Mouse (Mus musculus) CH12.LX (cell line): ENCODE data around the gene Cdadc1. TPM values are rescaled to one million over a fixed set of nuclear protein-coding genes. Genes with fewer than 3 reads are reported as not detected.

Experiments
- DNase-seq: peaks from one replicate; pipeline ENCODE4 v3.0.0-alpha.2; 2013; ENCODE audit errors: extremely low read depth
- H3K27ac ChIP-seq: 2 replicates; pipeline ENCODE4 v1.5.1; 2012; ENCODE audit warnings: low read depth, mild to moderate bottlenecking, control low read depth, moderate library complexity; ENCODE audit not compliant: insufficient read depth
- H3K27me3 ChIP-seq: replicated peaks from 2 replicates; pipeline ENCODE3; 2012; ENCODE audit warnings: inconsistent platforms
- H3K36me3 ChIP-seq, 2 experiments: replicated peaks in 1 of 2; 2 replicates each; pipeline versions ENCODE3 to v1.6.1; 2012; ENCODE audit warnings: inconsistent platforms in 1 of 2, low read length in 1 of 2, mild to moderate bottlenecking in 1 of 2, mixed read lengths in 1 of 2, moderate library complexity in 1 of 2; ENCODE audit not compliant: control insufficient read depth in 1 of 2, insufficient read depth in 1 of 2
- H3K4me1 ChIP-seq, 2 experiments: 2 replicates each; pipeline ENCODE4 v1.6.1; 2012; ENCODE audit warnings: inconsistent platforms in 1 of 2, moderate library complexity in 1 of 2; ENCODE audit not compliant: insufficient read depth in 2 of 2, control insufficient read depth in 1 of 2
- H3K4me2 ChIP-seq: 2 replicates; pipeline ENCODE4 v1.6.1; 2012; ENCODE audit warnings: low read depth, mild to moderate bottlenecking, control low read depth; ENCODE audit not compliant: poor library complexity, insufficient read depth, severe bottlenecking
- H3K4me3 ChIP-seq, 3 experiments: fragments of 150-350 bp in 1 of 3; sonication (generic) in 1 of 3; replicated peaks in 1 of 3; 2 replicates each; pipeline versions ENCODE3 to v1.5.1; 2011 to 2012; ENCODE audit warnings: low read depth in 2 of 3, low read length in 2 of 3, mild to moderate bottlenecking in 2 of 3, moderate library complexity in 2 of 3, control low read depth in 1 of 3, improper control_type of control experiment in 1 of 3, inconsistent platforms in 1 of 3, mixed read lengths in 1 of 3; ENCODE audit not compliant: poor library complexity in 1 of 3
- H3K79me2 ChIP-seq: replicated peaks from 2 replicates; pipeline ENCODE4 v1.6.1; 2012; ENCODE audit warnings: mild to moderate bottlenecking, moderate library complexity; ENCODE audit not compliant: control insufficient read depth, poor library complexity, insufficient read depth, severe bottlenecking; ENCODE audit errors: extremely low read depth
- H3K9ac ChIP-seq: 2 replicates; pipeline ENCODE4 v1.6.1; 2012; ENCODE audit warnings: low read depth, mild to moderate bottlenecking, control low read depth, moderate library complexity; ENCODE audit not compliant: insufficient read depth
- H3K9me3 ChIP-seq: replicated peaks from 2 replicates; pipeline ENCODE3; 2012; ENCODE audit warnings: low read length, inconsistent platforms, mixed read lengths
- BHLHE40 ChIP-seq: IDR thresholded peaks from 2 replicates; pipeline ENCODE4 v1.6.1; 2011; ENCODE audit warnings: mild to moderate bottlenecking, low read depth, low read length, improper control_type of control experiment
- CHD1 ChIP-seq: IDR thresholded peaks from 2 replicates; pipeline ENCODE4 v1.6.1; 2012; ENCODE audit warnings: low read depth, low read length, improper control_type of control experiment, inconsistent platforms
- CHD2 ChIP-seq: IDR thresholded peaks from 2 replicates; pipeline ENCODE4 v1.6.1; 2011; ENCODE audit warnings: low read length, improper control_type of control experiment
- CTCF ChIP-seq, 2 experiments: IDR thresholded peaks in 1 of 2; conservative IDR thresholded peaks in 1 of 2; 2 replicates each; pipeline ENCODE4 v1.5.1; 2011 to 2012; ENCODE audit warnings: low read depth in 2 of 2, low read length in 2 of 2, improper control_type of control experiment in 1 of 2, inconsistent platforms in 1 of 2, mild to moderate bottlenecking in 1 of 2, moderate library complexity in 1 of 2
- E2F4 ChIP-seq: IDR thresholded peaks from 2 replicates; pipeline ENCODE4 v1.6.1; 2011; ENCODE audit warnings: low read depth, low read length, improper control_type of control experiment; ENCODE audit not compliant: insufficient replicate concordance
- GABPA ChIP-seq: IDR thresholded peaks from 2 replicates; pipeline ENCODE4 v1.6.1; 2012; ENCODE audit warnings: low read depth, low read length, improper control_type of control experiment, inconsistent platforms; ENCODE audit not compliant: insufficient replicate concordance
- IRF4 ChIP-seq: IDR thresholded peaks from 2 replicates; pipeline ENCODE4 v1.6.1; 2014; ENCODE audit warnings: low read depth, mild to moderate bottlenecking, inconsistent platforms, low read length, improper control_type of control experiment
- KAT2A ChIP-seq: IDR thresholded peaks from 2 replicates; pipeline ENCODE4 v1.6.1; 2012; ENCODE audit warnings: low read length, improper control_type of control experiment, inconsistent platforms; ENCODE audit not compliant: insufficient replicate concordance
- MAZ ChIP-seq: IDR thresholded peaks from 2 replicates; pipeline ENCODE4 v1.6.1; 2012; ENCODE audit warnings: low read depth, mild to moderate bottlenecking, inconsistent platforms, low read length, improper control_type of control experiment, moderate library complexity
- MXI1 ChIP-seq: IDR thresholded peaks from 2 replicates; pipeline ENCODE4 v1.6.1; 2011; ENCODE audit warnings: mild to moderate bottlenecking, low read depth, low read length, improper control_type of control experiment
- MYC ChIP-seq: IDR thresholded peaks from 2 replicates; pipeline ENCODE4 v1.6.1; 2011; ENCODE audit warnings: low read depth, mild to moderate bottlenecking, improper control_type of control experiment, low read length
- NELFE ChIP-seq: IDR thresholded peaks from 2 replicates; pipeline ENCODE4 v1.6.1; 2011; ENCODE audit warnings: low read depth, low read length, improper control_type of control experiment
- PAX5 ChIP-seq: IDR thresholded peaks from 2 replicates; pipeline ENCODE4 v1.6.1; 2012; ENCODE audit warnings: low read length, inconsistent platforms, mixed read lengths
- SIN3A ChIP-seq: IDR thresholded peaks from 2 replicates; pipeline ENCODE4 v1.6.1; 2012; ENCODE audit warnings: low read length, improper control_type of control experiment, inconsistent platforms
- TBP ChIP-seq: conservative IDR thresholded peaks from 2 replicates; pipeline ENCODE4 v1.6.1; 2011; ENCODE audit warnings: low read depth, low read length, improper control_type of control experiment
- USF1 ChIP-seq: IDR thresholded peaks from 2 replicates; pipeline ENCODE4 v1.6.1; 2014; ENCODE audit warnings: low read depth, mild to moderate bottlenecking, inconsistent platforms, low read length, improper control_type of control experiment
- ZC3H11A ChIP-seq: IDR thresholded peaks from 2 replicates; pipeline ENCODE4 v1.6.1; 2012; ENCODE audit warnings: low read depth, mild to moderate bottlenecking, inconsistent platforms, low read length, improper control_type of control experiment
- ZKSCAN1 ChIP-seq: IDR thresholded peaks from 2 replicates; pipeline ENCODE4 v1.6.1; 2012; ENCODE audit warnings: low read depth, inconsistent platforms, low read length, improper control_type of control experiment, borderline replicate concordance
- dilution Hi-C: fragments of 300-500 bp; cut with MboI; formaldehyde crosslinking; loops from 2 replicates; pipeline ENCODE4 v1.14.3; 2020; ENCODE audit warnings: low sequenced_read_pairs; ENCODE audit not compliant: extremely low pct_unique_long_range_greater_than_20kb, extremely low pct_ligation_motif_present
- in situ Hi-C: fragments of 300-500 bp; cut with MboI; formaldehyde crosslinking; loops from 3 replicates; pipeline ENCODE4 v1.14.3; 2019; ENCODE audit warnings: low sequenced_read_pairs, low pct_ligation_motif_present, low pct_unique_long_range_greater_than_20kb, mixed read lengths
- polyA plus RNA-seq: library from polyadenylated mRNA; unstranded; fragments of >175 nt; gene quantifications from 2 replicates; pipeline ENCODE4 v1.2.1, GENCODE M21; 2012; ENCODE audit warnings: low read depth; ENCODE audit not compliant: insufficient read length
- total RNA-seq, 2 experiments: library from RNA; depleted of rRNA; stranded (reverse); fragments of 300-350 nt in 1 of 2; fragments of >200 nt in 1 of 2; gene quantifications; 2 replicates each; pipeline ENCODE4 v1.2.3; 2012 to 2014

The Cdadc1 gene
- total and polyA plus RNA-seq, 3 experiments = 5.3 to 21.7 (median 11.0) TPM

- Histone ChIP-seq H3K4me2 (no peak overlapping the region), H3K79me2 (no peaks in the 10 kb centered on the region), H3K9me3 (no peaks in the 10 kb centered on the region), H3K27me3 (no peaks in the 10 kb centered on the region), H3K4me3 (no peak overlapping the region), H3K27ac (no peak overlapping the region)
- in situ Hi-C loops = loop anchor here (10.0 to 25.0 kb wide), 3 partner anchors 87 to 315 kb away; no protein-coding TSS in a partner anchor
- TF ChIP-seq IRF4 (no peak), TBP (no peak), ZC3H11A (no peak), E2F4 (no peak), MAZ (no peak), USF1 (no peak), GABPA (no peak), BHLHE40 (no peak), NELFE (no peak), SIN3A (no peak), CTCF (conservative IDR thresholded peaks at IDR 0.05 in 1 of 2, IDR thresholded peaks at IDR 0.05 in 1 of 2; ENCODE audit: low read depth in 2 of 2, low read length in 2 of 2) (no peak), MXI1 (no peak), PAX5 (no peak), KAT2A (no peak), MYC (no peak)
- TF ChIP-seq, all 38 proteins: peak for 0
- dilution Hi-C loops = no loop called here
- Histone ChIP-seq H3K4me1 (peaks cover 5 to 32% of the 10 kb centered on the region in 2 experiments), H3K36me3 (peaks cover 5 to 30% of the 10 kb centered on the region in 2 experiments), H3K9ac (no peak overlapping the region)
- DNase-seq = no peak
Measured at GRCm38 (mm10) chr14:59551956-59552355, 45.8 kb downstream of the Cdadc1 start.

- Histone ChIP-seq H3K4me2 (no peak overlapping the region), H3K27me3 (no peaks in the 10 kb centered on the region), H3K9me3 (no peaks in the 10 kb centered on the region), H3K9ac (no peak overlapping the region), H3K27ac (no peak overlapping the region), H3K4me1 (peaks cover 4 to 25% of the 10 kb centered on the region in 2 experiments), H3K79me2 (no peaks in the 10 kb centered on the region), H3K4me3 (no peak overlapping the region), H3K36me3 (peaks cover 5 to 38% of the 10 kb centered on the region in 2 experiments)
- dilution Hi-C loops (no loop called here), in situ Hi-C loops (loop anchor here (10.0 to 25.0 kb wide), 3 partner anchors 86 to 314 kb away; no protein-coding TSS in a partner anchor)
- no peak for DNase-seq
- TF ChIP-seq ZKSCAN1 (no peak), CHD2 (no peak), CHD1 (no peak)
Measured at GRCm38 (mm10) chr14:59550841-59551240, 46.9 kb downstream of the Cdadc1 start.
